Mouse (Mus musculus): ENCODE results near the gene Zfand6.

The Zfand6 gene

GRCm38 (mm10) chr7:84649016-84649415, 40.7 kb downstream of the Zfand6 start:
- no peak for DNase-seq

GRCm38 (mm10) chr7:84646256-84646655, 43.5 kb downstream of the Zfand6 start:
- no peak for DNase-seq

DNA sequence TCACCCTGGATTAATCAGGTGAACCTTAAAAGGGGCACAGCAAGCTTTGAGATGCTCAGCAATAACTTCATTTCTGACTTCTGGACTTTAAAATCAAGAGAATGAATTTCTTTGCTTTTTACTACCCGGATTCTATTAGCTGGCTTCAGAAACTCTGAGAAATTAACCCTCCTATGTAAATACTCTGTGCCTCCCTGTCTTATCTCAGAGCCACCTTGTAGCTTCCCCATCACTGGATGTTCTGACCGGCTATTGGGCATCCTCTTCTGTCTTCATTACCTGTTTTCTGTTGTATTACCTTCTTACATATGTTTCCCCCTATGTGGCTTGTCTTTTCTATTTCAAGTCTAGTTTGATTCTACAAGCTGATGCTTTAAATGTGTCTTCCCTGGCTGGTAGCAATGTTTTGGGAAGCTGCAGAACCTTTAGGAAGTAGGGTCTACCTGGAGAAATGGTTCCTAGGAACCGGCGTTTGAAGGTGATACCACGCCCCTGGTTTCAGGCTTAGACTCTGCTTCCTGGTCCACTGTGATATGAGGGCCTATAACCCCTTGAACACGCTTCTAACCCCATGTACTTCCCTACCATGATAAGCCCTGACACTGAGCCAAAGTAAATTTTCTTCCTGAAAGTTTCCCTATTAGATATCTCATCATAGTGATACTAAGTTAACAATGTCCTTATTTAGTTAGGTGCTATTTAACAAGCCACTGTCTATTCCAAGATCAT, 46.3 kb downstream of the Zfand6 start:
- no peak for DNase-seq

- no peak for DNase-seq
Measured at GRCm38 (mm10) chr7:84642159-84642928, 47.4 kb downstream of the Zfand6 start.

- DNase-seq = no peak
Measured at GRCm38 (mm10) chr7:84636939-84637338, 52.8 kb downstream of the Zfand6 start.

DNA sequence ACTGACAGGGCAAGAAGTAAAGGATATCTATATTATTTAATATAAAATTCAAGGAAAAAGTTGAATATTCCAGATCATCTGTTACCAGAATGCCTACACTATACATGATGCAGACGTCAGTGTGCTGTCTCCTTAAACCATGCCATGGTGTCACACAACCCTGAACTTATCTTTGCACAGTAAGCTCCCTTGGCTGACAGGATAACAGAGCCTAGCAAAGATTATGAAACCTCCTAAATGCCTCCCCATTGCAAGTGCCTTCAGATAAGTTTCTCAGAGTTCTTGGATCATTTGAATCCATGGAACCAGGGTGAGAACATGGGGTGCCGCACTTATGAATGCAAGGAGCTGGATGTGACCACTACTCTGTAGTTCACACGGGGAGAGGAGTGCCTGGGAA, 57.9 kb downstream of the Zfand6 start:
- no peak for DNase-seq

- no peak for DNase-seq
Measured at GRCm38 (mm10) chr7:84623718-84624117, 66.0 kb downstream of the Zfand6 start.

DNA sequence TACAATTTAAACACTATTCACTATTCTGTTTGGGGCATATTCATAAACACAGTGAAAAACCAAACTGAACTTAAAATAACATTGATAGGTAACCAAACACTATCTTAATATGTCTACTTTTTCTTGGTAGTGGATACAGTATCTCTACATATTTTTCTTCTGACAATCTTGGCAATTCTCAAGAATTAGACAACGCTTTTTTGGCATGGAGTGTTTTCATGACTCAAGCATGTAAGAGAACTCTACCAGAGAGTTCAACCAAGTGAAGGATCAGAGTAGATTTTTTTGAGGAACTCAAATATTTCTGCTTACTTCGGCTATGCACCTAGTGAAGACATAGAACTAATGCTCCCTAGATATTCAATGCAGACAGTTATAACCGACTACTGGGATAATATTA, 68.8 kb downstream of the Zfand6 start:
- DNase-seq = no peak

GRCm38 (mm10) chr7:84618951-84619350, 70.8 kb downstream of the Zfand6 start:
- no peak for DNase-seq

DNA sequence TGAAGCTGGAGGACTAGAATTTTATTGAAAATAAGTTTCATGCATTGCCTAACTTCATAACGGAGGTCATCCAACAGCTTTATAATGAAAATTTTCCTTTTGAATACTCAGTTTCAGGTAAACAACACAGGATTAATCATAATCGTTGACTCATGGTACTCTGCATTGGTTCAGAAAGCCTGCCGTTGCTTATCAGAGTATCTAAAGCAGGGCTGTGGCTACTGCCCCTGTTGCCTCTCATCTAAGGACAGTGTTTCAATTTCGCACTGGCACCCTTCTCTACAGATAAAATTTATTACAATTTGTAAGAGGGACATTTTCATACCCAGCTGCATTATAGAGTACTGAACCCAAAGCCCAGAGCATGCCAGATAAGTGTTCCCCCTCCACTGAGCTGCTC, 77.3 kb downstream of the Zfand6 start:
- DNase-seq = no peak

- DNase-seq = no peak
Measured at GRCm38 (mm10) chr7:84611609-84612008, 78.2 kb downstream of the Zfand6 start.

DNA sequence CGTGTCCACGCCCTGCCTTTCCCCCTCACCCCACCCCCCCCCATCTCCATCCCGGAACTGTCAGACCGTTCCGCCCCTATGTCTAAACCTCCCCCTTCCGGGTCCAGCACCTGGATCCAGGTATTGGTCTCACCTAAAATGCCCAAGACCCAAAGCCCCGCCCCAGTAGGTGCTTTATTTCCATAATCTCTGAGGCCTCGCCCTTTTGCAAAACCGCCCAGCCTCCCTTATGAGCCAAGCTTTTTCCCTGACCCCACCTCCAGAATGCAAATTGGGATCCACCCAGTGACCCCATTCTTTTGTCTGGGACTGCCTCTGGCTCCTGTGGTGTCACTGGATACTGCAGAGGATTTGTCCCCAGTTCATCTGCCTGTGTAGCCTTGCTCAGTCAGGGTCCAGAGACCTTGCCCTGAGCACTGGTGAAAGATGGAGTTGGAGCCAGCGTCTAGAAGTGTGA, 83.4 kb downstream of the Zfand6 start, which contains the start of gene Fah:
Fah (minus strand) TSS at position 430 of the 457 bp plus-strand sequence.
- DNase-seq = peak in 1 of 2 experiments; percentile 15

DNA sequence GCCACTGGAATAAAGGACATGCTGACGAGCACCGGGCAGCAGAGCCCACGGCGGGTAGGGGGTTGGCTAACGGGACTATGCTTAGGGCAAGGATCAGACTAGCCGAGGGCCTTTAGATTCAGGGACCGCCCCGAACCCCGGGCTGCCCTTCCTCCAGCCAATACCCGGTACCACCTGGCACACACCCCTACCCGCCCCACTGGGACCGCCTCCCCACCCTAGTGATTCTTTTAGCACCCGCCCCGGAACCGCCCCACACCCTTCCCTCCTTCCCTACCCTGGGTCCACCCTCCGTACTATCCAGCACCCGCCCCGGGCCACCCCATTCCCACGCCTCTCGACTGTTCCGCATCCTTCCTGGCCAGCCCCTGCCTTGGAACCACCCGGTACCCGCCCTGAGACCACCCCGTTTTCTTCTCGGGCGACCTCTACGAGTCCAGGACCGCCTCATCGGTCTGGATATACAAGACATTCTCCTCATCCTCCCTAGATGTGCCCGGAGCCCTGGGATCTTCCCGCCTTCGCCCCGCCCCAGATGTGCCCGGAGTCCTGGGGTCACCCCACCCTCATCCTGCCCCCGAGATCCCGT, 84.0 kb downstream of the Zfand6 start:
- DNase-seq = peak; percentile 48

DNA sequence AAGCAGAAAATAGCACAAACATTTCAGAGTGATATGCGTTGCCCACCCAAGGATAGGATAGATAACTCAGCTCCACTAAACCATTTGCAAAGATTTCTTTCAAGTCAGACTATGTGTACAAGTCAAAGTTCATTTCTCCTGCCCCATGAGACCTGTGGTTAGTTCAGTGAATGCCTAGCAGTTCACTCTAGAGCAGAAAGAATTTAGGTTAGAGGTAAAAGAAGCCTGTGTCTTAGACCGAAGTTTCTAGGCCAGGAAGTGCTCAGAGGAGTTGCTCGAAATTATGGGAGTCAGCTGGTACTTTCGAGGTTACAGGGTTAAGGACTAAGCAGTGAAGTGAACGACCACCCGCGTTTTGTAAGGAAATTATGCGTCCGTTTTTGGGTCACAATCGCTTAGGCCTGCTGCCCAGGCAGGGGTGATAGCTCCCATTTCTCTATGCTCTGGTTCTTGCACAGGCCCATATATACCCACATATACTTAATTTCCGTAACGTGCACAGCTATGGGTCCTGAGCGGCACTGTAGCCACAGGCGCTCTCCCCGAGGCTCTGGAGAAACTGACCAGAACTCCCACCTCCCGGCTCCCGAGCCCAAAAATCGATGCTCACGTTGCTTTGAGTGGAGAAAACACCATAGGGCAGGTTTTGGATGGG, 84.6 kb downstream of the Zfand6 start:
- DNase-seq = peak; percentile 5 to 20

GRCm38 (mm10) chr7:84604501-84604900, 85.3 kb downstream of the Zfand6 start:
- DNase-seq = no peak

- DNase-seq = no peak
Measured at GRCm38 (mm10) chr7:84601331-84601730, 88.4 kb downstream of the Zfand6 start.

GRCm38 (mm10) chr7:84600631-84601030, 89.1 kb downstream of the Zfand6 start:
- DNase-seq = no peak

DNA sequence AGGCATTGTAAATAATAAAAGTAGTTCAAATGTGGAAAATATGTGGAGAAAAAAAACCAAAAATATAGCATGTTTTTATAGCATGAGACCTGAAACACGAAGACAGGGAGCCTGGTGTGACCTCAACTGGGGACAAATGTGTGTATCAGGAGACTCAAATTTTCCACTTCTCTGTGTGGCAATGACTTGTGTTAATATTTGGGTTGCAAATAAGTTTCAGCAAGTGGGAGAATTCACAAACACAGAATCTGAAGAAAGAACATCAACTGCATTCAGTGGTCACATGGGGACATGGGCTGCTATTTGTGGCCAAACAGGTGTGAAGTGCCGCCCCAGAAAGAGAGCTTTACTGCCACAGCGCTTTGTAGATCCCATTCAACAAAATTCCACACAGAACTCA, 93.1 kb downstream of the Zfand6 start:
- no peak for DNase-seq

DNA sequence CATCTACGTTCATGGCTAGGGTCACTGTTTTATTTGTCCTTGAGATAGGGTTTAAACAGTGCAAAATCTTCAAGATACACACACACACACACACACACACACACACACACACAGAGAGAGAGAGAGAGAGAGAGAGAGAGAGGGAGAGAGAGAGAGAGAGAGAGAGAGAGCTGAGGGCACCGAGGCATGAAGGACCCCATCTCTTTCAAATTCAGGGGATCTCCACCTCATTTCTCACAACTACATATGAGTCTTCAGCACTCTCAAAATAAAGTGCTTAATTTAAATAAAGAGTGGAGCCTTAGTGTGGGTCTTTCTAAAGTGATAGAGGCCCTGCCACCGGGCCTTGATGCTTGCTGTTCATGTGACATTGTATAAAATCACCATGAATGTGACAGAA, 93.8 kb downstream of the Zfand6 start:
- no peak for DNase-seq

GRCm38 (mm10) chr7:84594917-84595303, 94.8 kb downstream of the Zfand6 start:
- no peak for DNase-seq

DNA sequence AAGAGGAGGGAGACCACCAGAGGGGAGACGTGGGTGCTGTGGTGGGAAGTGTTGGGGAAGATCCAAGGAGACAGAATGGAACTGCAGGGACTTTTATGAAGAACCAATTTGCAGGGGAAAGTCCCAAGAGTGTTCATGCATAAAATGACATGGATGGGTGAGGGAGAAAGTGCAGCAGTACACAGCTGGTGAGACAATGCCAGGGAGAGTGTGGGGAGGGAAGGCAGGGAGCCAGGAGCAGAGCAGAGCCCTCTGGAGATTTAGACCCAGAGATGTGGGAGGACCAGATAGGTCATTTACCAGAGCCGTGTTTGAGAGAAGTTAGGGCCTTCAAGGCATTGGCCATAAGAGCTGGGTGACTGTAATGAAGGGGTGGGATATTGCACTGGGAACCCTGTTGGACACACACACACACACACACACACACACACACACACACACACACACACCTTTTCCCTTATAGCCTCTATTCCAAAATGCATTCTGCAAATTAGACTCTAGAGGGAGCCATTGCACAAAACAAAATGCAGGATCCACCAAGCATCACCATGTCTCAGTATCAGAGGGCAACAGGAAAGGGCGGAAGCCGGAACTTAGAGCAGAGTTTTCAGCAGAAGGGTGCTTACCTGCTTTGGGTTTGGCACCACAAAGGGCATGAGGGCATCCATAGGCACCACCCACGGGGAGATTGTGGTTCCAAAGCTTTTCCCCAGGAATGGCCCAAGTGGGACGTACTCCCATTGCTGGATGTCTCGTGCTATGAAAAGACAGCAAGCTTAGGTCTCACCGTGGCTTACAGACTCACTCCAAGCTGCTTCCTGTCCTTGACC, 95.5 kb downstream of the Zfand6 start:
- peak; percentile 47 to 56 for DNase-seq

GRCm38 (mm10) chr7:84591347-84591746, 98.4 kb downstream of the Zfand6 start:
- DNase-seq = peak; percentile 16 to 28
